Mouse (Mus musculus): ENCODE results near the gene Rnf223. TPM values are rescaled to one million over a fixed set of nuclear protein-coding genes. Genes with fewer than 3 reads are reported as not detected.

Gene Rnf223
- total and polyA plus RNA-seq, 3 experiments: 0.07 to 0.80 (median 0.21) TPM

DNA sequence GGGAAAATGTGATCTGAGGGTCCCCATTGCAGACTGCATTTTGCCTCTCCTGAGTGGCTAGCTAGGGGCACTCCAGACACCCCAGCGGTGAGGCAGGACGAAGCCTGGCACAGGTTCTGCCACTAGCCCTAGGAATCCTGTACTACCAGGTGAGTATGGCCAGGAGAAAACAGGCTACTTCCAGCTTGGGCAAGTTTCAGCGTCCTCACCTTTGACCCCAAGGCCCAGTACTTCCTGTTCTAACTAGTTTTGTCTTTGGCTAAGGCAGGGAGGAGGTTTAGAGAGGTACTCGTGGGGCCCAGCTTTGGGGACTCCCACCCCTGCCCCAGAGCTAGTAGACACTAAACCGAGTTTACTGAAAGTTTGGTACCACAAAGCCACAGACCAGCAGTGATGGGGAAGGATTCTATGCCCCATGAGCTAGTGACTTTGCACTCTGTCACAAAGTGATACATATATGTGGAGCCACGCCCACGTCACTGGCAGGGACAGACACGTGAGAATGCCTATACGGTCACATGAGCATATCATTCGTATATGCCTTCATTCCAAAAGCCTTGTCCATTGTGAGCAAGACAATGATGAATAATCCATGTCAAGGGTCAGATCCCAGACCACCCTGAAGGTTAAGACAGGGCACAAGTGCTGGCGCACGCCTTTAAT, 3.8 kb downstream of the Rnf223 start:
- DNase-seq (ENCODE audit: extremely low read depth): no peak

DNA sequence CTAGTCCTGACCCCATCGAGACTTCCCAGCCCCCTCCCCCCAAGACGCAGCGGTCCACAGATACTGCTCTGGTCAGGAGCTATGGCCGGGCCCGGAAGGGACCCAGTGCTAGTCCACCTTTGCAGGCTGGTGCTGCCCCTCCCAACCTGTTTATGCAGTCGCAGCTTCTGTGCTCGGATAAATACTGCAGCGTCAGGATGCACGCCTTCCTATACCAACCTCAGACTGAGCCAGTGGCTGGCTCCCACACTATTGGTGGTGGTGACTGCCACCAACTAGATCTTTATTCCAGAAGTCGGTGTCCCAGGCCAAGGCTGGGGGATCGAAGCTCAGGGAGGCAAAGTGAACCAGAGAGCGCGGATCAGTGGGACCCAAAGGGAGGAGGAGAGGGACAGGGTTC, 4.8 kb downstream of the Rnf223 start:
- H3K4me1 ChIP-seq (ENCODE audit: control insufficient read depth in 1 of 2, insufficient read depth in 2 of 2): peaks cover 0 to 11% of the 10 kb centered on the region in 2 experiments; a peak in 2 of 4 replicates
- no peaks in the 10 kb centered on the region for H3K27me3 ChIP-seq (replicated peaks)
- no peak for TF ChIP-seq POLR2A (IDR thresholded peaks at IDR 0.05; ENCODE audit: low read depth, low read length)
- TF ChIP-seq PAX5 (IDR thresholded peaks at IDR 0.05; ENCODE audit: low read length): no peak
- no peak for TF ChIP-seq ZNF384 (IDR thresholded peaks at IDR 0.05; ENCODE audit: low read depth, low read length)
- TF ChIP-seq MYC (IDR thresholded peaks at IDR 0.05; ENCODE audit: low read depth, low read length): no peak
- TF ChIP-seq ETS1 (conservative IDR thresholded peaks at IDR 0.05; ENCODE audit: low read depth, low read length): no peak
- TF ChIP-seq CHD1 (IDR thresholded peaks at IDR 0.05; ENCODE audit: low read depth, low read length): no peak
- TF ChIP-seq SMC3 (IDR thresholded peaks at IDR 0.05; ENCODE audit: low read depth, low read length): no peak
- TF ChIP-seq RCOR1 (conservative IDR thresholded peaks at IDR 0.05; ENCODE audit: low read depth, low read length): no peak
- no peak for TF ChIP-seq ZMIZ1 (IDR thresholded peaks at IDR 0.05; ENCODE audit: low read depth, low read length)
- no peak for TF ChIP-seq KAT2A (IDR thresholded peaks at IDR 0.05; ENCODE audit: insufficient replicate concordance, low read length)
- TF ChIP-seq IRF4 (IDR thresholded peaks at IDR 0.05; ENCODE audit: low read depth, low read length): no peak
- no peak for TF ChIP-seq TBP (conservative IDR thresholded peaks at IDR 0.05; ENCODE audit: low read depth, low read length)
- no peak for TF ChIP-seq ZC3H11A (IDR thresholded peaks at IDR 0.05; ENCODE audit: low read depth, low read length)
- TF ChIP-seq MAFK (IDR thresholded peaks at IDR 0.05; ENCODE audit: insufficient replicate concordance, low read length): no peak
- TF ChIP-seq HCFC1 (IDR thresholded peaks at IDR 0.05; ENCODE audit: low read depth, low read length): no peak
- TF ChIP-seq USF2 (conservative IDR thresholded peaks at IDR 0.05; ENCODE audit: low read depth, low read length): no peak
- no peak overlapping the region for H3K9ac ChIP-seq (ENCODE audit: insufficient read depth, low read depth)
- no peaks in the 10 kb centered on the region for H3K9me3 ChIP-seq (replicated peaks; ENCODE audit: low read length)
- in situ Hi-C loops (cut with MboI; ENCODE audit: low pct_ligation_motif_present, low pct_unique_long_range_greater_than_20kb, low sequenced_read_pairs): no loop called here
- no peak overlapping the region for H3K4me3 ChIP-seq (replicated peaks in 1 of 3; ENCODE audit: low read depth in 2 of 3, low read length in 2 of 3, poor library complexity in 1 of 3)
- H3K36me3 ChIP-seq (replicated peaks in 1 of 2; ENCODE audit: control insufficient read depth in 1 of 2, insufficient read depth in 1 of 2, low read length in 1 of 2): peaks cover 0 to 3% of the 10 kb centered on the region in 2 experiments
- H3K4me2 ChIP-seq (ENCODE audit: insufficient read depth, low read depth, poor library complexity, severe bottlenecking): no peak overlapping the region
- no peak for DNase-seq (ENCODE audit: extremely low read depth)
- no peak overlapping the region for H3K27ac ChIP-seq (ENCODE audit: insufficient read depth, low read depth)
- dilution Hi-C loops (cut with MboI; ENCODE audit: extremely low pct_ligation_motif_present, extremely low pct_unique_long_range_greater_than_20kb, low sequenced_read_pairs): no loop called here
- H3K79me2 ChIP-seq (replicated peaks; ENCODE audit: control insufficient read depth, extremely low read depth, insufficient read depth, poor library complexity, severe bottlenecking): no peaks in the 10 kb centered on the region

More for the DNA sequence above, 3.8 kb downstream of the Rnf223 start:
- TF ChIP-seq BHLHE40 (IDR thresholded peaks at IDR 0.05; ENCODE audit: low read depth, low read length) (no peak), ZC3H11A (IDR thresholded peaks at IDR 0.05; ENCODE audit: low read depth, low read length) (no peak), E2F4 (IDR thresholded peaks at IDR 0.05; ENCODE audit: insufficient replicate concordance, low read depth, low read length) (no peak), EP300 (IDR thresholded peaks at IDR 0.05; ENCODE audit: low read length) (no peak), TCF12 (IDR thresholded peaks at IDR 0.05; ENCODE audit: low read depth, low read length) (no peak), ZKSCAN1 (IDR thresholded peaks at IDR 0.05; ENCODE audit: borderline replicate concordance, low read depth, low read length) (no peak), NELFE (IDR thresholded peaks at IDR 0.05; ENCODE audit: low read depth, low read length) (no peak), MXI1 (IDR thresholded peaks at IDR 0.05; ENCODE audit: low read depth, low read length) (no peak), ZNF384 (IDR thresholded peaks at IDR 0.05; ENCODE audit: low read depth, low read length) (no peak), RAD21 (IDR thresholded peaks at IDR 0.05; ENCODE audit: low read depth, low read length) (no peak), RCOR1 (conservative IDR thresholded peaks at IDR 0.05; ENCODE audit: low read depth, low read length) (no peak), HCFC1 (IDR thresholded peaks at IDR 0.05; ENCODE audit: low read depth, low read length) (no peak), PAX5 (IDR thresholded peaks at IDR 0.05; ENCODE audit: low read length) (no peak), NRF1 (IDR thresholded peaks at IDR 0.05; ENCODE audit: low read depth, low read length) (no peak), MYC (IDR thresholded peaks at IDR 0.05; ENCODE audit: low read depth, low read length) (no peak), MEF2A (IDR thresholded peaks at IDR 0.05; ENCODE audit: borderline replicate concordance, low read depth, low read length) (no peak), ETS1 (conservative IDR thresholded peaks at IDR 0.05; ENCODE audit: low read depth, low read length) (no peak), USF1 (IDR thresholded peaks at IDR 0.05; ENCODE audit: low read depth, low read length) (no peak), CTCF (conservative IDR thresholded peaks at IDR 0.05 in 1 of 2, IDR thresholded peaks at IDR 0.05 in 1 of 2; ENCODE audit: low read depth in 2 of 2, low read length in 2 of 2) (no peak)
- no peak overlapping the region for H3K4me2 ChIP-seq (ENCODE audit: insufficient read depth, low read depth, poor library complexity, severe bottlenecking)
- H3K36me3 ChIP-seq (replicated peaks in 1 of 2; ENCODE audit: control insufficient read depth in 1 of 2, insufficient read depth in 1 of 2, low read length in 1 of 2): peaks cover 0 to 3% of the 10 kb centered on the region in 2 experiments
- no peaks in the 10 kb centered on the region for H3K27me3 ChIP-seq (replicated peaks)
- no peak overlapping the region for H3K4me3 ChIP-seq (replicated peaks in 1 of 3; ENCODE audit: low read depth in 2 of 3, low read length in 2 of 3, poor library complexity in 1 of 3)
- dilution Hi-C loops (cut with MboI; ENCODE audit: extremely low pct_ligation_motif_present, extremely low pct_unique_long_range_greater_than_20kb, low sequenced_read_pairs) (no loop called here), in situ Hi-C loops (cut with MboI; ENCODE audit: low pct_ligation_motif_present, low pct_unique_long_range_greater_than_20kb, low sequenced_read_pairs) (no loop called here)
- H3K9me3 ChIP-seq (replicated peaks; ENCODE audit: low read length): no peaks in the 10 kb centered on the region
- H3K4me1 ChIP-seq (ENCODE audit: control insufficient read depth in 1 of 2, insufficient read depth in 2 of 2): peaks cover 0 to 11% of the 10 kb centered on the region in 2 experiments; a peak in 2 of 4 replicates
- H3K27ac ChIP-seq (ENCODE audit: insufficient read depth, low read depth): no peak overlapping the region
- no peaks in the 10 kb centered on the region for H3K79me2 ChIP-seq (replicated peaks; ENCODE audit: control insufficient read depth, extremely low read depth, insufficient read depth, poor library complexity, severe bottlenecking)
- no peak overlapping the region for H3K9ac ChIP-seq (ENCODE audit: insufficient read depth, low read depth)
